Mouse (Mus musculus): ENCODE results near the gene Gm42517. TPM values are rescaled to one million over a fixed set of nuclear protein-coding genes. Genes with fewer than 3 reads are reported as not detected.

Gm42517 gene
- polyA plus RNA-seq, 1 experiment from 2014 or later: not detected

GRCm38 (mm10) chr5:108343680-108344170, 24.0 kb downstream of the Gm42517 start:
- ATAC-seq (ENCODE audit: insufficient number of reproducible peaks, low FRiP score, low TSS enrichment, low read depth) (no peak), DNase-seq (ENCODE audit: low spot score) (no peak)
- Histone ChIP-seq H3K4me1 (ENCODE audit: control insufficient read depth, insufficient read depth, low read length) (no peaks in the 10 kb centered on the region), H3K36me3 (ENCODE audit: control insufficient read depth, insufficient read depth, low read length) (no peaks in the 10 kb centered on the region), H3K9ac (ENCODE audit: low read length) (no peak overlapping the region), H3K4me2 (ENCODE audit: low read depth, severe bottlenecking) (no peak overlapping the region), H3K4me3 (ENCODE audit: low read depth, low read length) (no peak overlapping the region), H3K27ac (replicated peaks; ENCODE audit: low read depth, low read length) (no peak overlapping the region), H3K9me3 (ENCODE audit: control insufficient read depth, low read length) (no peaks in the 10 kb centered on the region), H3K27me3 (ENCODE audit: control insufficient read depth, insufficient read depth, low read length) (no peaks in the 10 kb centered on the region)
- WGBS: 90% methylated on average over 4 of the region's 4 CpGs

- Histone ChIP-seq H3K4me3 (ENCODE audit: low read depth, low read length) (no peak overlapping the region), H3K9ac (ENCODE audit: low read length) (no peak overlapping the region), H3K27ac (replicated peaks; ENCODE audit: low read depth, low read length) (no peak overlapping the region), H3K9me3 (ENCODE audit: control insufficient read depth, low read length) (no peaks in the 10 kb centered on the region), H3K4me2 (ENCODE audit: low read depth, severe bottlenecking) (no peak overlapping the region), H3K27me3 (ENCODE audit: control insufficient read depth, insufficient read depth, low read length) (no peaks in the 10 kb centered on the region), H3K36me3 (ENCODE audit: control insufficient read depth, insufficient read depth, low read length) (no peaks in the 10 kb centered on the region), H3K4me1 (ENCODE audit: control insufficient read depth, insufficient read depth, low read length) (no peaks in the 10 kb centered on the region)
- 86% methylated on average over 3 of the region's 3 CpGs for WGBS
- ATAC-seq (ENCODE audit: insufficient number of reproducible peaks, low FRiP score, low TSS enrichment, low read depth) (no peak), DNase-seq (ENCODE audit: low spot score) (no peak)
Measured at GRCm38 (mm10) chr5:108338049-108338448, 29.7 kb downstream of the Gm42517 start.

- Histone ChIP-seq H3K4me2 (ENCODE audit: low read depth, severe bottlenecking) (no peak overlapping the region), H3K36me3 (ENCODE audit: control insufficient read depth, insufficient read depth, low read length) (no peaks in the 10 kb centered on the region), H3K4me3 (ENCODE audit: low read depth, low read length) (no peak overlapping the region), H3K27me3 (ENCODE audit: control insufficient read depth, insufficient read depth, low read length) (no peaks in the 10 kb centered on the region), H3K9ac (ENCODE audit: low read length) (no peak overlapping the region), H3K9me3 (ENCODE audit: control insufficient read depth, low read length) (no peaks in the 10 kb centered on the region), H3K27ac (replicated peaks; ENCODE audit: low read depth, low read length) (no peak overlapping the region), H3K4me1 (ENCODE audit: control insufficient read depth, insufficient read depth, low read length) (no peaks in the 10 kb centered on the region)
- ATAC-seq (ENCODE audit: insufficient number of reproducible peaks, low FRiP score, low TSS enrichment, low read depth): no peak
- 58% methylated on average over 4 of the region's 4 CpGs for WGBS
- DNase-seq (ENCODE audit: low spot score): no peak
Measured at GRCm38 (mm10) chr5:108337385-108337784, 30.3 kb downstream of the Gm42517 start.

DNA sequence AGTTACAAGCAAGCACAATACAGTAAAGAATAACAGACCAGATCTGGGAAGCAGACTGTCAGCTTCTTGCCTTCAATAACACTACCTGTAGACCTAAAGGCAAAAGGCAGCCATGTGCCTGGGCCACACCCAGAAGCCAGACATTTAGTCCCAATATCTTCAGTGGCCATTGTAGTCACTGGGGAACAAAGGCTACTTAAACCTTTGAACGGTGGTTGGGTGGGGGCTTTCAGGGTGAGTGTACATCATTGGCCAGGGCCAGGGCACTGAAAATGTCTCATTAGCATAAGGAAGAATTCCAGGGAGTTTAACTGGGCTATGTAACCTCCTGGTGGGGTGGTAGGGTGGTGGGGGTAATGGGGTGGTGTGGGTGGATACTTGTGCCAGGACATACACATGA, 36.7 kb downstream of the Gm42517 start:
- Histone ChIP-seq H3K9ac (ENCODE audit: low read length) (no peak overlapping the region), H3K4me2 (ENCODE audit: low read depth, severe bottlenecking) (no peak overlapping the region), H3K27me3 (ENCODE audit: control insufficient read depth, insufficient read depth, low read length) (no peaks in the 10 kb centered on the region), H3K4me1 (ENCODE audit: control insufficient read depth, insufficient read depth, low read length) (no peaks in the 10 kb centered on the region), H3K36me3 (ENCODE audit: control insufficient read depth, insufficient read depth, low read length) (no peaks in the 10 kb centered on the region; the same call in 1 of the 2 replicates), H3K27ac (replicated peaks; ENCODE audit: low read depth, low read length) (no peak overlapping the region), H3K9me3 (ENCODE audit: control insufficient read depth, low read length) (no peaks in the 10 kb centered on the region), H3K4me3 (ENCODE audit: low read depth, low read length) (no peak overlapping the region)
- ATAC-seq (ENCODE audit: insufficient number of reproducible peaks, low FRiP score, low TSS enrichment, low read depth) (no peak), DNase-seq (ENCODE audit: low spot score) (no peak)
- 85% methylated on average over 1 of the region's 1 CpGs for WGBS

Other genes starting within 250 kb of the Gm42517 start
- gene Tmed5, start 235.3 kb downstream of the Gm42517 start, polyA plus RNA-seq (2014; fragmentation: Nextera tagmentation; extraction: Ambion mirVana): 26.1 and 28.1 TPM in 2 replicates
- 12.6 and 15.3 TPM in 2 replicates for gene Ccdc18, start 235.0 kb downstream of the Gm42517 start, polyA plus RNA-seq (2014; fragmentation: Nextera tagmentation; extraction: Ambion mirVana)
- 53.0 and 58.0 TPM in 2 replicates for gene Dr1, start 99.0 kb downstream of the Gm42517 start, polyA plus RNA-seq (2014; fragmentation: Nextera tagmentation; extraction: Ambion mirVana)
- 3.1 and 3.6 TPM in 2 replicates for gene Pigg, start 55.3 kb downstream of the Gm42517 start, polyA plus RNA-seq (2014; fragmentation: Nextera tagmentation; extraction: Ambion mirVana)
- gene Pde6b, start 20.5 kb upstream of the Gm42517 start, polyA plus RNA-seq (2014; fragmentation: Nextera tagmentation; extraction: Ambion mirVana): 0.13 and 0.34 TPM in 2 replicates
- 470 and 484 TPM in 2 replicates for gene Atp5k, start 66.5 kb upstream of the Gm42517 start, polyA plus RNA-seq (2014; fragmentation: Nextera tagmentation; extraction: Ambion mirVana)
- 0.15 and 0.31 TPM in 2 replicates for gene Mfsd7a, start 81.0 kb upstream of the Gm42517 start, polyA plus RNA-seq (2014; fragmentation: Nextera tagmentation; extraction: Ambion mirVana)
- gene Pcgf3, start 93.3 kb upstream of the Gm42517 start, polyA plus RNA-seq (2014; fragmentation: Nextera tagmentation; extraction: Ambion mirVana): 29.1 TPM in 2 replicates
- 0.17 TPM in 1 of 2 replicates, not detected in the other for gene Cplx1, start 182.1 kb upstream of the Gm42517 start, polyA plus RNA-seq (2014; fragmentation: Nextera tagmentation; extraction: Ambion mirVana)